ENCODE assay signal across 7 mouse cellular contexts in the genomic region with DNA sequence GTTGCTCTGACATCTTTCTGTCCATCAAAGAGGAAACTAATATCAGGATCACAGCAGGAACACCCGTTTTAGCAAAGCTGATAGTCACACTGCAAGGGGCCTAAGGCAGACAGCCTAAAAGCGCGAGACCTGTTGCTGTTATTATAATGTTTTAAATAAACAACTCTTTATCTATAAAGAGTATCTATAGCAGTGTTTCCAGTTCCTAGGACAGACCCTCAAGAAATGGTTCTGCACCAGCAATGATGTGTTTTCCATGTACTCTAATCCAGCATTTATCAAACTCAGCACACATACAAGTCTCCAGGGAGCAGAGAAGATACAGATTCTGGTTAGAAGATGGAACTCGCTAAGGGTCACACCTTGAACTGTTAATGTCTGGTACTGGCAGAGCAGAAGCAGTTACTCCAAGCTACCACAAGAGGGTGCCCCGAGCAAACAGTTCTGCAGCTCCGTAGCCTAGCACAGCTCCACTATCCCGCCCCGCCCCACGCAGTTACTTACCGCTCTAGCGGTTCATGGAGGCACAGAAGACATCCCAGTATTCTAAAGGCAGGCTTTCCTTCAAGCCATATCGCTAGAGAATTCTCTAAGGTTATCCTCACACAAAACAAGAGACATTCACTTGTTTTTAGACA.
DNase-seq lines count a peak whose midpoint lies in the region; ATAC-seq and TF ChIP-seq lines count a peak whose summit lies in the region.

No protein-coding gene starts in this region.

- no peaks in the 10 kb centered on the region for H3K9me3 ChIP-seq in midbrain, embryonic 15.5 days

- no peaks in the 10 kb centered on the region for H3K4me1 ChIP-seq in midbrain, embryonic 15.5 days
- no peaks in the 10 kb centered on the region for H3K4me1 ChIP-seq in spleen, adult 2 months (ENCODE audit: control insufficient read depth, insufficient read depth, insufficient read length)

- peak; percentile 85 for DNase-seq in adrenal gland, postnatal 10 days
- peak; percentile 73 for DNase-seq in embryo, embryonic 9.5 days (ENCODE audit: extremely low spot score)
- peak; percentile 54 to 77 for DNase-seq in gastrocnemius, postnatal 4 days (ENCODE audit: low spot score in 2 of 2)
- DNase-seq in kidney, adult 11 months = peak; percentile 41
- DNase-seq in left cerebral cortex, postnatal 36 days (ENCODE audit: low spot score in 2 of 2) = peak; percentile 67 to 70
- peak in 1 of 2 experiments; percentile 45 for DNase-seq in spleen, adult 2 months (ENCODE audit: low read depth in 1 of 2, low spot score in 2 of 2)

- WGBS in midbrain, embryonic 15.5 days = 20% methylated on average over 12 of the region's 12 CpGs
- 22% methylated on average over 12 of the region's 12 CpGs for WGBS in spleen, adult 2 months

- intact Hi-C loops in left cerebral cortex, postnatal 36 days (cut with DNase I) = loop anchor here (1.0 kb wide), 1 partner anchor 237 kb away; no protein-coding TSS in a partner anchor

- H3K4me2 ChIP-seq in midbrain, embryonic 15.5 days = no peak overlapping the region

- no peaks in the 10 kb centered on the region for H3K36me3 ChIP-seq in midbrain, embryonic 15.5 days (replicated peaks)
- H3K36me3 ChIP-seq in spleen, adult 2 months (ENCODE audit: control insufficient read depth, insufficient read depth, low read length) = no peaks in the 10 kb centered on the region

- peak; percentile 95 for ATAC-seq in midbrain, embryonic 15.5 days (replicated peaks)

- H3K27me3 ChIP-seq in midbrain, embryonic 15.5 days (replicated peaks) = no peaks in the 10 kb centered on the region
- H3K27me3 ChIP-seq in spleen, adult 2 months (ENCODE audit: control insufficient read depth, insufficient read depth, low read length) = no peaks in the 10 kb centered on the region

- no peak overlapping the region for H3K27ac ChIP-seq in midbrain, embryonic 15.5 days
- H3K27ac ChIP-seq in spleen, adult 2 months (ENCODE audit: insufficient read depth, low read length) = no peak overlapping the region

- TF ChIP-seq POLR2A in spleen, adult 2 months (IDR thresholded peaks at IDR 0.05; ENCODE audit: low read depth, low read length) = no peak

- H3K9ac ChIP-seq in midbrain, embryonic 15.5 days = no peak overlapping the region

- H3K4me3 ChIP-seq in midbrain, embryonic 15.5 days = no peak overlapping the region
- no peak overlapping the region for H3K4me3 ChIP-seq in spleen, adult 2 months (ENCODE audit: extremely low read depth, insufficient read depth, insufficient read length)

- peak; percentile 75; the same call in 1 of the 2 replicates for TF ChIP-seq CTCF in spleen, adult 2 months (IDR thresholded peaks at IDR 0.05; ENCODE audit: extremely low read depth, insufficient read depth, insufficient read length, insufficient replicate concordance)
